Mouse (Mus musculus) liver, embryonic 11.5 days (tissue): ENCODE results near the gene Arfgef2. TPM values are rescaled to one million over a fixed set of nuclear protein-coding genes. Genes with fewer than 3 reads are reported as not detected.

Experiments used
- ATAC-seq: fragments of 200-750 bp; cut with Nextera tagmentation; replicated peaks from 2 replicates; pipeline ENCODE4 v1.8.0; 2017; ENCODE audit warnings: moderate number of reproducible peaks, mild to moderate bottlenecking, moderate TSS enrichment, moderate library complexity; ENCODE audit not compliant: low FRiP score
- DNase-seq: peaks from one replicate; pipeline ENCODE4 v3.0.0-alpha.2; 2017; ENCODE audit warnings: low spot score
- H3K27ac ChIP-seq: fragments of 300-500 bp; sonication (generic); 2 replicates; pipeline ENCODE4 v1.5.1; 2014; ENCODE audit warnings: mild to moderate bottlenecking, low read depth, low read length, control low read depth
- H3K27me3 ChIP-seq: fragments of 300-500 bp; sonication (generic); replicated peaks from 2 replicates; pipeline ENCODE4 v1.6.1; 2014; ENCODE audit warnings: low read length, mixed read lengths; ENCODE audit not compliant: control insufficient read depth, insufficient read depth
- H3K36me3 ChIP-seq: fragments of 300-500 bp; sonication (generic); 2 replicates; pipeline ENCODE4 v1.6.1; 2014; ENCODE audit warnings: mild to moderate bottlenecking, low read length, moderate library complexity, mixed read lengths; ENCODE audit not compliant: control insufficient read depth, insufficient read depth
- H3K4me1 ChIP-seq: fragments of 300-500 bp; sonication (generic); replicated peaks from 2 replicates; pipeline ENCODE4 v1.6.1; 2014; ENCODE audit warnings: low read length, mixed read lengths; ENCODE audit not compliant: control insufficient read depth, insufficient read depth
- H3K4me2 ChIP-seq: fragments of 300-500 bp; sonication (generic); 2 replicates; pipeline ENCODE4 v1.6.1; 2014; ENCODE audit warnings: mild to moderate bottlenecking, control low read depth, moderate library complexity
- H3K4me3 ChIP-seq: fragments of 300-500 bp; sonication (generic); 2 replicates; pipeline ENCODE4 v1.5.1; 2014; ENCODE audit warnings: low read depth, low read length, control low read depth
- H3K9ac ChIP-seq: fragments of 300-500 bp; sonication (generic); 2 replicates; pipeline ENCODE4 v1.6.1; 2014; ENCODE audit warnings: low read depth, low read length, control low read depth
- H3K9me3 ChIP-seq: fragments of 300-500 bp; sonication (generic); 2 replicates; pipeline ENCODE4 v1.6.1; 2016; ENCODE audit warnings: low read length, inconsistent platforms, mixed read lengths; ENCODE audit not compliant: control insufficient read depth
- WGBS: fragments of 180-500 bp; shearing (Covaris S2); extraction: QIAGEN DNeasy Blood & Tissue Kit; methylation state at CpG from one replicate; pipeline ENCODE4 v1.1.7; 2014; 5-methylcytosine and 5-hydroxymethylcytosine counted together
- polyA plus RNA-seq: library from polyadenylated mRNA; unstranded; fragments of >200 nt; fragmentation: Nextera tagmentation; extraction: Ambion mirVana; gene quantifications from 2 replicates; pipeline ENCODE4 v1.2.1, GENCODE M21; 2014

Gene Arfgef2
- polyA plus RNA-seq, 1 experiment from 2014 or later: 11.3 TPM

DNA sequence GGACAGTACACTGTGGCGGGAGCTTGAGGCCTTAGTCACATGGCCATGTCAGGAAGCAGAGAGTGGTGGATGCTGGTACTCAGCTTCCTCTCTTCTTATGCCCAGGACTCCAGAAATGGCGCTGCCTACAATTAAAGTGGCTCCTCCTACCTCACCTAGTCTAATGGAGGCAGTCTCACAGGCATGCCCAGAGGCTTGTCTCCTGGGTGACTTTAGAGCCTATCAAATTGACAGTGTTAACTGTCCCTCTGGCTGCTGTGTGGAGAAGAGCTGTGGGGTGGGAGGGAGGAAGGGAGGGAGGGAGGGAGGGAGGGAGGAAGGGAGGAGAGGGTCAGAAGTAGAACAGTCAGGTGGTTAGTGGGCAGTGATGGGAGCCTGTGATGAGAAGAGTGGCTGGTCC is 15.5 kb downstream of the Arfgef2 start:
- H3K9me3 ChIP-seq: no peaks in the 10 kb centered on the region
- H3K4me3 ChIP-seq: no peak overlapping the region
- DNase-seq (no peak), ATAC-seq (peak; percentile 29; the same call in 1 of the 2 replicates)
- H3K36me3 ChIP-seq: peaks cover 2% of the 10 kb centered on the region; the same call in 1 of the 2 replicates
- no peaks in the 10 kb centered on the region for H3K27me3 ChIP-seq
- H3K27ac ChIP-seq: no peak overlapping the region
- WGBS: 45% methylated on average over 2 of the region's 2 CpGs
- no peak overlapping the region for H3K4me2 ChIP-seq
- H3K9ac ChIP-seq: no peak overlapping the region
- peaks cover 24% of the 10 kb centered on the region for H3K4me1 ChIP-seq

DNA sequence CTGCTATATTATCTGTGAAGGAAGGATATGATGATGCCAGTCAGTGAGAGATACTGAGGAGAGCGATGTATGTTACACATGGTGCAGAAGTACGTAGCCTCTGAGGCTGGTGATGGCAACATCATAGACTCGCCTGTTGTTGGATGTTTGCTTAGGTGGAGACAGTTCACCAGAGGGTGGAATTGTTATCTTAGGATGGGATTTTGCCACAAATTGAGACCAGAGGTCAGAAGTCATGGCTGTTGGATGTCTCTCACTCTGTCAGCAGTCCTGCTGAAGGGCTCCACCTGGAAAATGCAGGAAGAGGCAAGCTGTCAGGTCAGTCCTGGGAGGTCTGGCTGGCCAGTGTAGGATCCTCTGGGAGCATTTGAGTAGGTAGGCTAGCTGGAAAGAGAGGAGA is 16.0 kb downstream of the Arfgef2 start:
- DNase-seq (no peak), ATAC-seq (no peak)
- Histone ChIP-seq H3K27me3 (no peaks in the 10 kb centered on the region), H3K27ac (no peak overlapping the region), H3K9ac (no peak overlapping the region), H3K9me3 (no peaks in the 10 kb centered on the region), H3K36me3 (peaks cover 2% of the 10 kb centered on the region; the same call in 1 of the 2 replicates), H3K4me1 (peaks cover 24% of the 10 kb centered on the region), H3K4me3 (no peak overlapping the region), H3K4me2 (no peak overlapping the region)
- WGBS: 76% methylated on average over 3 of the region's 3 CpGs

DNA sequence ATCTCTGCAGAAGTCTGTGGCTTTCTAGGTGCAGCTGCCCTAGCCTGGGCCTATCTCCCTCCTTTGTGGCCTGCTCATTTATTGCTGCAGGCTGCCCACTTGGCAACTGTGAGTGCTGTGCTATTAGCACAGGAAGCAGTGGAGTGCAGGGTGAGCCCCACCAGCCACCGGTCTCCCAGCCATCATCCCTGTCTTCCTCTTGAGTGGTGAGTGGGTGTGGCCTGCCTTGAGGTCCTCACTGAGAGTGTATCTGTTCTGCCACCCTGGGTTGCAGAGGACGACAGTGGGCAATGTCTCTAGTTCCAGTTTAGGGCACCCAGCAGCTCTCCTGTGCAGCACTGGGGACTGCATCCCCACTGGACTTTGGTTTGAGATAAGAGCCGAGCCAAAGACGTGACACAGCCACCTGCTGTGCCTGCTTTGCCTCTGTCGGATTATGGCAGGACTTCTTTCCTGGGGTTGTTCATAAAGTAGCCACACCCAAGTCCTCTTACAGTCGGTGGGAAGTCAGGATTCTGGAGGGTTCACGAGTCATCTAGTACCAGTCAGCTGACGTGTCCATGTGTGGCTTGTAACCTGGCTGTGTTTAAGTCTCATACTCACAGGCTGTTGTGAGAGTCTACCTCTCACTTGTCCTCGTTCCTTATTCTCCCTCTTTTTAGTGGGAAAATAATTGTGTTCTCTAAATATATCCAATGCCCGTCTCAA is 16.9 kb downstream of the Arfgef2 start:
- no peak overlapping the region for H3K9ac ChIP-seq
- ATAC-seq (no peak), DNase-seq (no peak)
- no peaks in the 10 kb centered on the region for H3K9me3 ChIP-seq
- no peaks in the 10 kb centered on the region for H3K27me3 ChIP-seq
- peaks cover 2% of the 10 kb centered on the region; the same call in 1 of the 2 replicates for H3K36me3 ChIP-seq
- H3K4me3 ChIP-seq: no peak overlapping the region
- no peak overlapping the region for H3K27ac ChIP-seq
- 60% methylated on average over 10 of the region's 10 CpGs for WGBS
- H3K4me1 ChIP-seq: peaks cover 24% of the 10 kb centered on the region
- no peak overlapping the region for H3K4me2 ChIP-seq

- ATAC-seq: no peak
- no peak overlapping the region for H3K9ac ChIP-seq
- WGBS: 91% methylated on average over 2 of the region's 2 CpGs
- no peak overlapping the region for H3K4me3 ChIP-seq
- no peaks in the 10 kb centered on the region for H3K27me3 ChIP-seq
- H3K36me3 ChIP-seq: no peaks in the 10 kb centered on the region
- H3K4me2 ChIP-seq: no peak overlapping the region
- peaks cover 24% of the 10 kb centered on the region for H3K4me1 ChIP-seq
- DNase-seq: no peak
- no peak overlapping the region for H3K27ac ChIP-seq
- H3K9me3 ChIP-seq: no peaks in the 10 kb centered on the region
Observed at GRCm38 (mm10) chr2:166822901-166823300, 17.5 kb downstream of the Arfgef2 start.

DNA sequence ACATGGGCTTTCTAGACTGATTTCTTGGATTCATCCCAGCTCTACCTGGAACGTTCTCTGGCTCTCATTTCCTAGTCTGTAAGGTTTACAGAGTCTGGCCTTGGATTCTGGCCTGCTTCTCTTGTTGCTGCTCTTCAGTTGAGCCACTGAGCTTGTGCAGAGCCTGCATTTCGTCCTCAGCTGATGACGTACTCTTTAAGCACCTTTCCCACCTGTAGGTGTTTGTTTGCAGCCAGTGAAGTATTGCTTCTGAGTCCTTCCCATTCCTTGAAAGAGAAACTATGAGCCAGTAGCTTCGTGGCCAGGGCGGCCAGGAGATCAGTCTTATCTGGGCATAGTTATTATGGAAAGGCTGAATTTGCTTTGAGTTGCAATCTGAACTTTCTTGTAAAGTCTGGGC is 19.0 kb downstream of the Arfgef2 start:
- Histone ChIP-seq H3K4me1 (peaks cover 16% of the 10 kb centered on the region), H3K4me3 (no peak overlapping the region), H3K27me3 (no peaks in the 10 kb centered on the region), H3K4me2 (no peak overlapping the region), H3K27ac (no peak overlapping the region), H3K9me3 (no peaks in the 10 kb centered on the region), H3K36me3 (no peaks in the 10 kb centered on the region), H3K9ac (no peak overlapping the region)
- DNase-seq (no peak), ATAC-seq (no peak)
- WGBS: 83% methylated on average over 5 of the region's 5 CpGs

DNA sequence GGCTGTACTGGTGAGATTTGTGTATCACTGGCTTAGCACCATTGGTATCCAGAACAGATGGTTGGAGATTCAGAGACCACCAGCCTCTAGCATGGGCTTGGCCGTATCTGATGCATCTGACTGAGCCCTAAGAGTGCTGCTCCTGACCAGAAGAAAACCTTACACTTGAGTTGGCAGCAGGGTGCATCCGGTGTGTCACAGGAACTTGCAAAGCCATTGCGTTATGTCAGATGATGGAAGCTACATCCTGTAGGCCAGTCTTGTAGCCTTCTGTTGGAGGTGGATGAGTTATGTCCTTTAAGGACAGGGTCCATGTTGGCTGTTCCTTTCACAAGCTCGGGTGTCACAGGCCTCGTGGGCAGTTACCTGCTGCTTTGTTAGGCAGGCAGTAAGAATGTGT is 19.6 kb downstream of the Arfgef2 start:
- Histone ChIP-seq H3K4me2 (no peak overlapping the region), H3K36me3 (no peaks in the 10 kb centered on the region), H3K27ac (no peak overlapping the region), H3K9me3 (no peaks in the 10 kb centered on the region), H3K4me3 (no peak overlapping the region), H3K4me1 (peaks cover 16% of the 10 kb centered on the region), H3K27me3 (no peaks in the 10 kb centered on the region), H3K9ac (no peak overlapping the region)
- DNase-seq (no peak), ATAC-seq (no peak)
- 83% methylated on average over 5 of the region's 5 CpGs for WGBS

DNA sequence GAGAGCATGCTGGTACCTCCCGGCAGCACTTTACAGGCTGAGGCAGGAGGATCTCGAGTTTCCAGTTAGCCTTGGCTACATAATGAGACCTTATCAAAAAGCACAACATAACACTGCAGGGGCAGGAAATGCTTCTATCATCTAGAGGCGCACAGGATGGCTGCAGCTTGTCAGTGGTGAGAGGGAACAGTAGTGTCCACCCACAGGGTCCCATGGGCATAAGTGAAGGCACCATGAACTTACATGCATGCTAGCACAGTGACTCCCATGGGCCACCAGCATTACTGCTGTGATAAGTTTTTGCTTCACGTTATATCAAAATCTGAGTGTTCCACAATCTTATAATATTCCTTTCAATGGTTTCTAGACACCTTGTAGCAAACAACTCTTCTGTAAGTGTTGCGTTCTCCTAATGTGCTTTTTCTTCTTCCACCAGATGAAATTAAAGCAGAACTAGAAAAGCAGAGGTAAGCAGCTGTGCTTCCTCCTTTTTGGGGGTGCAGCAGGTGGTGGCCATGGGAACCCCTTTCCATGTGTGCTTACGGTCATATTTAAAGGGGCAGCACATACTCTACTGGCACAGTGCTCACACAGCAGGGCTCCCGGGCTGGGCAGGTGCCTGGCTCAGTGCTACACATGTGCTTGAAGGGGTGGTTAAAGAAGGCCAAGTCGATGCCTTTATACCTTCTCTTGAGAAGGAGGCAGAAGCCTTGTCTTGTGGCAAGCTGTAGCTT is 21.3 kb downstream of the Arfgef2 start:
- ATAC-seq: no peak
- no peaks in the 10 kb centered on the region for H3K9me3 ChIP-seq
- H3K4me3 ChIP-seq: no peak overlapping the region
- H3K4me1 ChIP-seq: peaks cover 7% of the 10 kb centered on the region
- H3K36me3 ChIP-seq: no peaks in the 10 kb centered on the region
- no peak overlapping the region for H3K4me2 ChIP-seq
- no peak for DNase-seq
- H3K9ac ChIP-seq: no peak overlapping the region
- WGBS: 75% methylated on average over 8 of the region's 8 CpGs
- H3K27me3 ChIP-seq: no peaks in the 10 kb centered on the region
- H3K27ac ChIP-seq: no peak overlapping the region

- no peak overlapping the region for H3K4me3 ChIP-seq
- no peak overlapping the region for H3K9ac ChIP-seq
- WGBS: 92% methylated on average over 12 of the region's 12 CpGs
- H3K27ac ChIP-seq: no peak overlapping the region
- H3K36me3 ChIP-seq: no peaks in the 10 kb centered on the region
- no peaks in the 10 kb centered on the region for H3K27me3 ChIP-seq
- H3K4me2 ChIP-seq: no peak overlapping the region
- no peak for ATAC-seq
- H3K4me1 ChIP-seq: no peaks in the 10 kb centered on the region; the same call in 1 of the 2 replicates
- no peak for DNase-seq
- no peaks in the 10 kb centered on the region for H3K9me3 ChIP-seq
Observed at GRCm38 (mm10) chr2:166828306-166828705, 22.9 kb downstream of the Arfgef2 start.

DNA sequence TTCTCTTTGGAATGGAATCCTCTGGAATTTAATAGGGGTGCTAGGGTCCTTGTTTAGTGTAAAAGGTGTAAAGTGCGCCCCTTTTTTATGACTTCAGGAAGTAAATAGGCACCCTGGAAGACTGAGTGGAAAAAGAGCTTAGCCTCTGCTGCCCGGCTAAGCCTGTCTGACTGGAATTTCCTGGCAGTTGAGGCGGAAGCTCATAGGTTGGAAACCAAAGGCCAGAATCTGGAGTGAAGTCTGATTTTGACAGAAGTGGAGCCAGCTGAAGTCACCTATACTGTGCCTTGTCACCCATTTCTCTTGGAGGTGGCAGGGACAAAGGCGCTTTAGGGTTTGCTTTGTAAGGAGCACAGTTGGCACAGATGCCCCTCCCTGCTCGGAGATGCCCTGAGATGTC is 25.0 kb downstream of the Arfgef2 start:
- DNase-seq: no peak
- Histone ChIP-seq H3K9me3 (no peaks in the 10 kb centered on the region), H3K4me2 (no peak overlapping the region), H3K27me3 (no peaks in the 10 kb centered on the region), H3K9ac (no peak overlapping the region), H3K4me1 (no peaks in the 10 kb centered on the region), H3K4me3 (no peak overlapping the region), H3K27ac (no peak overlapping the region), H3K36me3 (no peaks in the 10 kb centered on the region)
- 90% methylated on average over 5 of the region's 5 CpGs for WGBS
- no peak for ATAC-seq
